Mouse (Mus musculus): ENCODE results near the gene Hnrnpf.

GRCm38 (mm10) chr6:117917576-117917975, 17.5 kb downstream of the Hnrnpf start:
- TF ChIP-seq CTCF (IDR thresholded peaks at IDR 0.05; ENCODE audit: borderline replicate concordance, insufficient read depth, low read depth, low read length), result no peak
- no peak for TF ChIP-seq POLR2A (IDR thresholded peaks at IDR 0.05; ENCODE audit: borderline replicate concordance, insufficient read depth, low read length)

All from cerebellum, adult 2 months (tissue).